Mouse (Mus musculus): Measurements from ENCODE around the gene Ccdc14.

Ccdc14 gene

GRCm38 (mm10) chr16:34711481-34711880 is 21.1 kb downstream of the Ccdc14 start:
- peak; percentile 80 for DNase-seq (ENCODE audit: low spot score)

- DNase-seq (ENCODE audit: low spot score), result peak; percentile 56
These were observed 34.7 kb downstream of the Ccdc14 start for GRCm38 (mm10) chr16:34725156-34725555.

GRCm38 (mm10) chr16:34728610-34729009 is 38.2 kb downstream of the Ccdc14 start:
- DNase-seq (ENCODE audit: low spot score), result peak; percentile 72

GRCm38 (mm10) chr16:34729371-34729770 is 39.0 kb downstream of the Ccdc14 start:
- no peak for DNase-seq (ENCODE audit: low spot score)

- no peak for DNase-seq (ENCODE audit: low spot score)
These were observed 48.3 kb downstream of the Ccdc14 start for GRCm38 (mm10) chr16:34738656-34739233.

GRCm38 (mm10) chr16:34742930-34743329 is 52.5 kb downstream of the Ccdc14 start:
- no peak for DNase-seq (ENCODE audit: low spot score)

- no peak for DNase-seq (ENCODE audit: low spot score)
These were observed 54.7 kb downstream of the Ccdc14 start, which contains the start of gene Mylk for GRCm38 (mm10) chr16:34745065-34745585. Gene Mylk, plus strand, starts transcription at chr16:34745210.

GRCm38 (mm10) chr16:34748081-34748720 is 57.8 kb downstream of the Ccdc14 start:
- DNase-seq (ENCODE audit: low spot score), result no peak

- DNase-seq (ENCODE audit: low spot score), result no peak
These were observed 59.1 kb downstream of the Ccdc14 start for GRCm38 (mm10) chr16:34749536-34749935.

GRCm38 (mm10) chr16:34752026-34752425 is 61.6 kb downstream of the Ccdc14 start:
- no peak for DNase-seq (ENCODE audit: low spot score)

- peak; percentile 36 for DNase-seq (ENCODE audit: low spot score)
These were observed 62.6 kb downstream of the Ccdc14 start for GRCm38 (mm10) chr16:34752977-34753376.

- no peak for DNase-seq (ENCODE audit: low spot score)
These were observed 66.6 kb downstream of the Ccdc14 start for GRCm38 (mm10) chr16:34756991-34757390.

- no peak for DNase-seq (ENCODE audit: low spot score)
These were observed 67.8 kb downstream of the Ccdc14 start for GRCm38 (mm10) chr16:34758205-34758604.

GRCm38 (mm10) chr16:34763959-34764591 is 73.7 kb downstream of the Ccdc14 start:
- no peak for DNase-seq (ENCODE audit: low spot score)

GRCm38 (mm10) chr16:34765666-34766065 is 75.2 kb downstream of the Ccdc14 start:
- no peak for DNase-seq (ENCODE audit: low spot score)

- no peak for DNase-seq (ENCODE audit: low spot score)
These were observed 75.8 kb downstream of the Ccdc14 start for GRCm38 (mm10) chr16:34766193-34766592.

- DNase-seq (ENCODE audit: low spot score), result no peak
These were observed 77.0 kb downstream of the Ccdc14 start for GRCm38 (mm10) chr16:34767443-34767842.

GRCm38 (mm10) chr16:34768436-34768835 is 78.0 kb downstream of the Ccdc14 start:
- no peak for DNase-seq (ENCODE audit: low spot score)

GRCm38 (mm10) chr16:34770127-34770526 is 79.7 kb downstream of the Ccdc14 start:
- DNase-seq (ENCODE audit: low spot score), result no peak

- DNase-seq (ENCODE audit: low spot score), result no peak
These were observed 82.1 kb downstream of the Ccdc14 start for GRCm38 (mm10) chr16:34772445-34773032.

All from adipocyte (in vitro differentiated cells).